Mouse (Mus musculus) hindbrain, postnatal 0 days (tissue): ENCODE data around the gene Prdx2. TPM values are rescaled to one million over a fixed set of nuclear protein-coding genes. Genes with fewer than 3 reads are reported as not detected.
A peak's percentile ranks its signal among the peaks of the same experiment; 100 is the strongest.

Experiments
- ATAC-seq: fragments of 200-750 bp; cut with Nextera tagmentation; 2 replicates; pipeline ENCODE4 v1.8.0; 2017; ENCODE audit warnings: mild to moderate bottlenecking, moderate TSS enrichment, moderate library complexity
- DNase-seq: peaks from one replicate; pipeline ENCODE4 v3.0.0-alpha.2; 2015; ENCODE audit warnings: low spot score
- H3K27ac ChIP-seq: fragments of 300-500 bp; sonication (generic); 2 replicates; pipeline ENCODE4 v1.5.1; 2014; ENCODE audit warnings: mild to moderate bottlenecking
- H3K27me3 ChIP-seq: fragments of 300-500 bp; sonication (generic); 2 replicates; pipeline ENCODE4 v1.6.1; 2014; ENCODE audit warnings: low read length, mixed read lengths; ENCODE audit not compliant: insufficient read depth
- H3K36me3 ChIP-seq: fragments of 300-500 bp; sonication (generic); 2 replicates; pipeline ENCODE4 v1.6.1; 2014; ENCODE audit warnings: low read length, mixed read lengths; ENCODE audit not compliant: insufficient read depth
- H3K4me1 ChIP-seq: fragments of 300-500 bp; sonication (generic); 2 replicates; pipeline ENCODE4 v1.6.1; 2014; ENCODE audit warnings: antibody characterized with exemption, low read length, mixed read lengths; ENCODE audit not compliant: insufficient read depth
- H3K4me2 ChIP-seq: fragments of 300-500 bp; sonication (generic); 2 replicates; pipeline ENCODE4 v1.6.1; 2014; ENCODE audit warnings: low read depth, mild to moderate bottlenecking, low read length, moderate library complexity, mixed read lengths
- H3K4me3 ChIP-seq: fragments of 300-500 bp; sonication (generic); 2 replicates; pipeline ENCODE4 v1.5.1; 2014; ENCODE audit warnings: low read length
- H3K9ac ChIP-seq: fragments of 300-500 bp; sonication (generic); replicated peaks from 2 replicates; pipeline ENCODE4 v1.6.1; 2014; ENCODE audit warnings: mild to moderate bottlenecking, low read length, moderate library complexity, mixed read lengths
- H3K9me3 ChIP-seq: fragments of 300-500 bp; sonication (generic); 2 replicates; pipeline ENCODE4 v1.6.1; 2016; ENCODE audit warnings: low read length, mixed read lengths
- CTCF ChIP-seq: IDR thresholded peaks from 2 replicates; pipeline ENCODE4 v1.5.1; 2016; ENCODE audit warnings: antibody characterized with exemption, control low read depth, low read depth
- WGBS: fragments of 180-500 bp; shearing (Covaris S2); extraction: QIAGEN DNeasy Blood & Tissue Kit; methylation state at CpG from one replicate; pipeline ENCODE4 v1.1.7; 2014; 5-methylcytosine and 5-hydroxymethylcytosine counted together
- polyA plus RNA-seq: library from polyadenylated mRNA; unstranded; fragments of >200 nt; fragmentation: Nextera tagmentation; extraction: Ambion mirVana; gene quantifications from 2 replicates; pipeline ENCODE4 v1.2.1, GENCODE M21; 2015
- total RNA-seq: library from RNA; depleted of rRNA; stranded (reverse); fragments of >200 nt; gene quantifications from 2 replicates; pipeline ENCODE4 v1.2.3, GENCODE M21; 2014

The Prdx2 gene
- total and polyA plus RNA-seq, 2 experiments from 2014 or later = 763 to 937 TPM

DNA sequence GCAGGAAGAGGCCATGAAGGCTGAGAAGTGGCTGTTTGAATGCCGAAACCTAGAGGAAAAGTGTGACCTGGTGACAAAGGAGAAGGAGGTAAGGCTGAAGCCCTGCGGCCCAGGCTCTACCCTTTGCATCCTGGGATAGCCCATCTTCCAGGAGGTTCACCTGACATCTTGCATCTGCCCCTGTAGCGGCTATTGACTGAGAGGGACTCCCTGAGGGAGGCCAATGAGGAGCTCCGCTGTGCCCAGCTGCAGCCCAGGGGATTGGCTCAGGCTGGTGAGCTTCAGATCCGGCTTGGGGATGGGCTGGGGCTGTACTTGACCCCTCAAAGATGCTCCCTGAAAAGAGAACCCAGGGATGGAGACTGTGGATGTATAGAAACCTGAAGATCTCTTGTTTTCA is 27.6 kb downstream of the Prdx2 start:
- H3K4me2 ChIP-seq = no peak overlapping the region
- no peaks in the 10 kb centered on the region for H3K9me3 ChIP-seq
- ATAC-seq (no peak), DNase-seq (no peak)
- no peak overlapping the region for H3K9ac ChIP-seq
- no peak overlapping the region for H3K27ac ChIP-seq
- 81% methylated on average over 5 of the region's 5 CpGs for WGBS
- no peaks in the 10 kb centered on the region for H3K27me3 ChIP-seq
- no peaks in the 10 kb centered on the region for H3K36me3 ChIP-seq
- no peak for TF ChIP-seq CTCF
- H3K4me1 ChIP-seq = peaks cover 6% of the 10 kb centered on the region; the same call in 1 of the 2 replicates
- no peak overlapping the region for H3K4me3 ChIP-seq

DNA sequence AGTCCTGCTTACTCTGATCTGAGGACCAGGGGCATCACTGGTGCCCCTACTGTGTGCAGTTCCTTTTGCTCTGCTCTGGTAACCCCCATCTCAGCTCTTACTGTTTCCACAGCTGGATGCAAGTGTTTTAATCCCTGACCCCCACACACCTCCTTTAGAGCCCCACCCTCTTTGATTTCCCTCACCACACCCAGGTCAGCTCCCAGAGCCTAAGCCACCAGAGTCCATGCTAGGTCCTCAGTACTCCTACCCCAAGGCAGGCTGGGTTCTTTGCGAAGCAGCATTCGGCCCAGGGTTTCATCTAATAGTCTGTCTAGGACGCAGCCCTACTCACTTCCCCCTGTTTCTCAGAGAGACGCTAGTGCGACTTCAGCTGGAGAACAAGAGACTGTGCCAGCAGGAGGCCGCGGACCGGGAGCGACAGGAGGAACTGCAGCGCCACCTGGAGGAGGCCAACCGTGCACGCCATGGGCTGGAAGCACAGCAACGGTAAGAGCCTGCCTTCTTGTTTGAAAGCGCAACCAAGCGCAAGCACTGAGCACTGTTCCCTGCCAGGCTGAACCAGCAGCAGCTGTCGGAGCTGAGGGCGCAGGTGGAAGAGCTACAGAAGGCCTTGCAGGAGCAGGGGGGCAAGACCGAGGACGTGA is 28.4 kb downstream of the Prdx2 start:
- Histone ChIP-seq H3K9ac (peak overlapping the region; percentile 38; the same call in 1 of the 2 replicates), H3K4me2 (peak overlapping the region; percentile 37)

GRCm38 (mm10) chr8:85007686-85008085 is 38.3 kb downstream of the Prdx2 start:
- Histone ChIP-seq H3K27ac (no peak overlapping the region), H3K9me3 (no peaks in the 10 kb centered on the region), H3K36me3 (peaks cover 3% of the 10 kb centered on the region; the same call in 1 of the 2 replicates), H3K9ac (no peak overlapping the region), H3K4me1 (no peaks in the 10 kb centered on the region), H3K4me3 (no peak overlapping the region), H3K27me3 (peaks cover 16% of the 10 kb centered on the region), H3K4me2 (no peak overlapping the region)
- WGBS = 25% methylated on average over 25 of the region's 25 CpGs
- peak; percentile 48 for TF ChIP-seq CTCF
- DNase-seq = no peak
- no peak for ATAC-seq

More for the DNA sequence above, 28.4 kb downstream of the Prdx2 start:
- Histone ChIP-seq H3K36me3 (peaks cover 3% of the 10 kb centered on the region; the same call in 1 of the 2 replicates), H3K27ac (0 out of 2 replicates have a peak overlapping the region, but pooled peaks have one; percentile 11), H3K9me3 (no peaks in the 10 kb centered on the region), H3K4me3 (no peak overlapping the region), H3K4me1 (peaks cover 6% of the 10 kb centered on the region; the same call in 1 of the 2 replicates), H3K27me3 (no peaks in the 10 kb centered on the region)
- DNase-seq (peak; percentile 93), ATAC-seq (peak; percentile 86)
- WGBS = 4% methylated on average over 19 of the region's 19 CpGs
- TF ChIP-seq CTCF = peak; percentile 95

DNA sequence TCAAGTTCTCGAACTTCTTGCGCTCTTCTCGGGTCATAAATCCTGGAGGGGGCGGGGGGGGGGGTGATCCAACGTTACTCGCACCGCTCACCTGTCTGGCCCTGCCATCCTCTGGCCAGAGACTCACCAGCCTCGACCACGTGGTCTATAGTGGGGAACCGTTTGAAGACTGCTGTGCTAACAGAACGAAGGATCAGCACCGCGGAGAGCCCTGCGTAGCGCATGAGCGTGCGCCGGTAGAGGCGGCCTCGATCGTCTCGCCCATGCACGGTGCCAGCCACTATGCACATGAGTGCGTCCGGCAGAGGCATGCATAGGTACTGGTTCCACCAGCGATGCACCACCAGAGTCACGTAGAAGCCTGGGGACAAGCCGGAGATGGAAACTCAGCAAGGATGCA is 41.9 kb downstream of the Prdx2 start:
- Histone ChIP-seq H3K4me3 (no peak overlapping the region), H3K9ac (no peak overlapping the region), H3K27ac (no peak overlapping the region), H3K27me3 (peaks cover 21% of the 10 kb centered on the region), H3K4me1 (no peaks in the 10 kb centered on the region), H3K36me3 (no peaks in the 10 kb centered on the region), H3K9me3 (no peaks in the 10 kb centered on the region), H3K4me2 (no peak overlapping the region)
- 16% methylated on average over 28 of the region's 28 CpGs for WGBS
- TF ChIP-seq CTCF = no peak
- ATAC-seq (no peak), DNase-seq (no peak)

GRCm38 (mm10) chr8:85013230-85013840 is 43.9 kb downstream of the Prdx2 start:
- peak; percentile 81 for TF ChIP-seq CTCF
- no peak overlapping the region for H3K27ac ChIP-seq
- peak overlapping the region; percentile 56 for H3K4me2 ChIP-seq
- H3K4me1 ChIP-seq = no peaks in the 10 kb centered on the region
- peaks cover 16% of the 10 kb centered on the region; the same call in 1 of the 2 replicates for H3K27me3 ChIP-seq
- H3K36me3 ChIP-seq = peaks cover 9% of the 10 kb centered on the region
- H3K9me3 ChIP-seq = no peaks in the 10 kb centered on the region
- DNase-seq (peak; percentile 89), ATAC-seq (peak; percentile 79)
- no peak overlapping the region for H3K9ac ChIP-seq
- 10% methylated on average over 26 of the region's 26 CpGs for WGBS
- H3K4me3 ChIP-seq = peak overlapping the region; percentile 28

DNA sequence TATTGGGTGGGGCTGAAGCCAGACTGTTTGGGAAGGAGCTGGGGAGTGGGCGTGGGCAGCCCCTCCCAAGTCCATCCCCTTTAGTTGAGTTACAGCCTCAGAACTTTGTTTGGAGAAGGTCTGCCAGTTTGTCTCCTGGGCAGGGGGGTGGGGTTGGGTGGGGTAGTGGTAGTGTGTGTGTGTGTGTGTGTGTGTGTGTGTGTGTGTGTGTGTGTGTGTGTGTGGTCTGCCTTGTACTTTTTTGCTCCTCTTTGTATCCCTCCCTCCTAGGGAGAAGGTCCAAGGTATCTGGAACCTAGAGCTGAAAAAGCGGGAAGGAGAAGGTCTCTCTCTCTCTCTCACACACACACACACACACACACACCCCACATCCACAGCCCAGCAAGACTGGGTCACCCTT is 45.0 kb downstream of the Prdx2 start, which contains the start of gene Best2:
TSS of gene Best2 (minus strand) at position 101 of the 400 bp plus-strand sequence.
- H3K9ac ChIP-seq = no peak within 1 kb of the TSS
- peak within 1 kb of the TSS; percentile 56 for H3K4me2 ChIP-seq
- H3K4me3 ChIP-seq = peak within 1 kb of the TSS; percentile 28
- peaks cover 16% of the 10 kb centered on the region; the same call in 1 of the 2 replicates for H3K27me3 ChIP-seq
- H3K36me3 ChIP-seq = peaks cover 20% of the 10 kb centered on the region
- H3K9me3 ChIP-seq = no peaks in the 10 kb centered on the region
- H3K4me1 ChIP-seq = no peaks in the 10 kb centered on the region
- TF ChIP-seq CTCF = no peak
- 60% methylated on average over 2 of the region's 2 CpGs for WGBS
- ATAC-seq (no peak), DNase-seq (no peak)
- H3K27ac ChIP-seq = no peak within 1 kb of the TSS

- Histone ChIP-seq H3K4me3 (no peak overlapping the region), H3K27ac (no peak overlapping the region), H3K4me1 (no peaks in the 10 kb centered on the region), H3K9me3 (no peaks in the 10 kb centered on the region), H3K36me3 (peaks cover 25% of the 10 kb centered on the region), H3K4me2 (no peak overlapping the region), H3K9ac (no peak overlapping the region), H3K27me3 (peaks cover 7% of the 10 kb centered on the region; the same call in 1 of the 2 replicates)
- no peak for TF ChIP-seq CTCF
- ATAC-seq = no peak
- WGBS = 65% methylated on average over 10 of the region's 10 CpGs
- DNase-seq = no peak
Measured at GRCm38 (mm10) chr8:85016724-85017123, 47.3 kb downstream of the Prdx2 start.
